Mouse (Mus musculus) ovary, postnatal 10 days (tissue): ENCODE data around the gene Mipol1.
"Not testable (repeated sequence)": the region's sequence is repeated elsewhere in the genome, so short reads cannot be mapped to it uniquely, and the experiment has no call there.

ENCODE experiments used
- DNase-seq: peaks from one replicate; pipeline ENCODE4 v3.0.0; 2022; ENCODE audit warnings: low spot score

Gene Mipol1

DNA sequence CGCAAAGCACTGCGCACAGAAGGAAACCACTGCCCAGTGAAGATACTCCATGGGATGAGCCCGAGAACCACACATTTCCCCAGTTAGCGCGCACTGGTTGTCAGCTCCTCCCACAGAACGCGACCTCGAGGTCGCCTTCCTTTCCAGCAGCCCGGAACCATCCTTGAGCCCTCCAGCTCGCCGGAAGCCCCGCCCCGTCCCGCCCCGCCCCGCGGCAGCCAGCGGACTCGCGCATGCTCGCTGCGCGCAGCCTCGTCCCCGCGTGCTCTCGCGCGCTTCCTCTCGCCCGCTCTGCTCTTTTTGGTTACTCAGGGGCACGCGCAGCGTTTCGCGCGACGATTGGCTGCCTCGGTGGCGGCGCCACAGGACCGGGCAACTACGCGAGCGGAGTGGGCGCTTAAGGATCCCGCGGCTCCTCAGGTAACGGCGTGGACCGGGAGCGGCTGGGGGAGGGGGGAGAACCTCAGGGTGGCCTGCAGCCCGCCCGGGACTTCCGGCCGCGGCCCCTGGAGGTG, at the start of gene Mipol1, which contains the start of gene Prps1l3:
Mipol1 (plus strand) TSS at position 236 of the 515 bp plus-strand sequence.
Prps1l3 (plus strand) TSS at position 221 of the 515 bp plus-strand sequence.
- peak; percentile 68 for DNase-seq

DNA sequence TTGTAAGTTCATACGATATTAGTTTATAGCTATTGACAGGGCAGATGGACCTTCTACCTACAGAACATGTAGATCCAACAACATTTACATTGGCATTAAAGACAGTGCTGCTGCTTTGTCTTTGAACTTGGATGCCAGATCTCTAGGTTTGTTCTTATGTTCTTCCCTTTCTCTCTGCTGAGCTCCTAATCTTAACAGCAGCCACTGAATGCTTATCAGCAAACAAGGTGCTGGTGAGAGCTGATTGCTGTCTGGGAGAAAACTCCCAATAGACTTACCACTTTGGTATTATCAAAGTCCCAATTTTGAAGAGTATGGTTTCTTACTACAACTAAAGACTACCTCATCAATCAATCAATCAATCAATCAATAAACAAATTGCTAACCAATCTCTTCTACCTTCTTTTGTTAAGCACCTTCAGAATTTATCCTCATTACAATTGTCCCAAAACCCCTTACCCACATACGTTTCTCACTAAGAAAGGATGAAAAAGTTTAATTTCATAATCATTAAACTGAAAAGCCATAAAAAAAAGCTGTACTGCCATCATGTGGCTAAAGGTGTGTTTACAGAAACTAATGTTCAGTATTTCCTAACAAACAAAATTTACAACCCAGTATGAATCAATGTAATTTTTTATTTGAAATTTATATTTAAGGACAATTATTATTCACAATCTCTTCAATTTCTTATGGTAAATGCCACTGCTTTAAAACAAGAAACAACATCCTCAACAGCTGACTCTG, 45.7 kb upstream of the Mipol1 start:
- no peak for DNase-seq

DNA sequence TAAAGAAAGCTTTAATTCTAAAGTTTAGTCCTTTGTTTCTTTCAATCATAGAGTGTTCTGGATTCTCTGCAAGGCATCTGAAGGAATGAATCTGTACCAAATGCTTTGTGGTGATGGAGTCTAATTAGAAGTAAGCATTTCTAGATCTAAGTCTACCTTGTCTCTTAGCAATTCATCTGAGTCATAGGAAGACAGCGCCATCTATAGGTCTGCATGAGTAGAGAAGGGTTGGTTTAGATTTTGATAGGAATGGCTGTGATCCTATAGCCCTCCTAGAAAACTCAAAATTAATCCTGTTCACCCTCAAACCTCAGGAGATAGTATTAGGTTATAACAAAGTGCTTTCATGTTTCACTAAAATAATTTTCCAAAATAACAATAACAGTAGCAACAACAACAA, 44.8 kb upstream of the Mipol1 start:
- no peak for DNase-seq

DNA sequence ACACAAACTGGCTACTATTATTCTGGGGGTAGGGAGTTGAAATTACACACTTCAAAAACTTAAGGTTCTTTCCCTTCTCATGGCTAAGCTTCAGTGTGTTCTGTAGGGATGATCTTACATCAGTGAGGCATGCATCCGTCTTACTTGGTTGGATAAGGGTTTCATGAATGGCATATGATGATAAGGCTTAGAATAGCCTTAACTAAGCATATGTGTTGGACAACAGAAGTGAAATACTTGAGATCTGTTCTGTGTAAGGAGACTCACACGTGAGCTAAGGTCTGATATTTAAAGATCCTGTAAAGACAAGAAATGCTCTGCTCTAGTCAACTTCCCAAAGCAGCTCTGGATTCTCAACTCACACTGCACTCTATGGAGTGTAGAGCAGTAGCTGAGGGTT, 44.1 kb upstream of the Mipol1 start:
- no peak for DNase-seq

DNA sequence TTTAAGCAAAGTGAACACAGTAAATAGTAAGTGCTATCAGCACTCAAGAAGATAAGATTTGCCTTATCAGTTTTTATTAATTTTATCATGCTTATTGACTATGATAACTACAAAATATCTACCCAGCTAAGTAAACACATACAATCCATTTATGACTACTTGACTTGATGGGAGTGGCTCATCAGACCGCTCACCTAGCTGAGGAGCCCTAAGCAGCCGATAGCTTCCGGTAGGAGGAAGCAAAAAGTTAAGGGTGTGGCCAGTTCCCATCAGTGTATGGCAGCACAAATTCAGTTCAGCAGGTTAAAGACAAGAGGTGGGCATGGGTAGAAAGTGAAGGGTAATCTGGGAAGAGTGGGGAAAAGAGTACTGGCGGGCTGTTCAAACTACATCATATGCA, 43.2 kb upstream of the Mipol1 start:
- no peak for DNase-seq

DNA sequence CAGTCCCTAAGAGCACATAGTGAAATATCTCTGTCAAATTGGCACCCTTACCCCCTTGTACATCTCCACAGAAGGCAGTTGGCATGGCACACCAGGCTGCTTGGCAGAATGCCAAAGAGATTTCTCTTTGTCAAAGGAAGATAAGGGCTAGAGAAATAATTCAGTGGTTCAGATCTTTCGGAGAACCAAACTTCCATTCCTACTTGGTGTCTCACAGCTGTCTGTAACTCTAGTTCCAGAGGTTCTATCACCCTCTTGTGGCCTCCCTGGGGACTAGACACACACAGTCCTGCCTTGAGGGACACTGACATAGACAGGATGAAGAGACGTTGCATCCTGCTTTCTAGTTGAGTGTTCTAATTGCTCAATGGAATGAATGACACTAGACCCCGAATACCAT, 35.6 kb upstream of the Mipol1 start:
- no peak for DNase-seq

DNA sequence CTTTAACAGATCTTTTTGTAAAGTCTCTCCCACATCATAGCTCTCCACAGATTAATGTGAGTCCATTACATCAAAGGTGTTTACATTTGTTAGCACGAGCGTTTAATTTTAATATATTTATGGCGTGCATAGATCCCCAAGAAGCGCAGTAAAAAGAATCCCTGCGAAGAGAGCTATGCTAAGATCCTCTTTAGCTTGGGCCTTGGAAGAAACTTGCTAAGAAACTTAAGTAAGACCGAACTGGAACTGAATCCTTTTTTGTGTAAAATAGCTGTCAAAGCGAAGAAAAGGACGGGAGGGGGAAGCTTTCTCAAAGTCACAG, 34.0 kb upstream of the Mipol1 start:
- DNase-seq: no peak

DNA sequence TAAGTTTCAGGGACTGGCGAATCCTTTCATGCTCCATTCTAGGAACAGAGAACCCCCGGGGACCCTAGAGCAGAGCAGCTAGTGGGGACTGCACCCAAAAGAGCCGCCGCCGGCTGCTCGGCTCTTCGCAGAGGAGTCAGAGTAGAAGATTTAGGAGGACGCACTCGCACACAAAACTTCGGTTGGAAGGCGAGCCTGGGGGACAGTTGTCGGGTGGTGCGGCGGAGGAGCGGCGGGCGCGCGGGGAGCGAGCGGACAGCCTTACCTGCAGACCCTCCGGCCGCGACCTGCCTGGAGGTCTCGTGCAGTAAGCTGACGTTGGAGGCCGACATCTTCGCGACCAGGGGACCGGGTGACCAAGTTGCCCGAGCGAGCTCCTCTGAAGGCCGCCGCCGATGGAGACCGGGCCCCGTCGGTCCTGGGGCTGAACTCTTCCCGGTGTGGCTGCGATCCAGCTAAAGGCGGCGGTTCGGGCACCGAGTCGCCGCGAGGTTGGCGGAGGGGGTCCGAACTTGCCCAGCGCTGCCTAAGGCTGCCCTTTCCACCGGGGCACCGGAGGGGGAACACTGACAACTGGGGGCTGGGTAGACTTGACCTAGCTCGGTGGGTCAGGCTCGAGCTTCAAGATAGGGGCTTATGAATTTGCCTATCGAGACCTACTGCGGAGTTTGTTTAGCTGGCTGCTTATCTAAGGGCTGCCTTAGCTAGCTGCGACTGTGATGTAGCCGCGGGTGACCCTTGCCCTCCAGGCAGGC, 33.4 kb upstream of the Mipol1 start:
- DNase-seq: peak; percentile 24

DNA sequence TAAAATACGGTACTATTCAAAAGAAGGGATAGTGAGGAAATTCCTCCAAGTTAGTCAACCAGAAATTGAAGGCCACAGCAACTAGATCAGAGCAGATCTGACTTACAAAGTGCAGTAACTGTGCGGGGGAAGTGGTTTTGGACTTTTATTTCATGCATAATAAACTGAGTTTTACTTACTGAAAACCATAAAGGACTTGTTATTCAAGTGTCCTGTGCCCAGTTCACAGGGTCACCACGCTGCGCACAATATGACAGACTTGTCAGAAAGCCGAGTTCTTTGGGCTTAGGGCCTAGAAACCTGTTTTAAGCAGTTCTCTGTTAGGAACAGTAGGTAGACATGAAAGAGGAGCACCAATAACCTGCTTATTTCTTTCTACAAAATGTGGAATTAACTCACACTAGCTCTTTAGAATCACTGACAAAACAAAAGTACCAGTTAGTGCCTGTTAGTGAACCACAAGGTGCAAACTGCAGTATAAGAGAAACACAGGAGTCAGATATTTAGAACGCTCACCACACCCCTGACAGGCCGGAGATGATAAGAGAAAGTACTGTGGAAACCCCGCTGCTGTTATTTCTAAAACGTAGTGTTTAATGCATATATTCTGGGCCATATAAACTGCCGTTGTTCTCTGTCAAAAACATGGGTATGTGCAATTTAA, 32.7 kb upstream of the Mipol1 start, which contains the start of gene Slc25a21:
Slc25a21 (minus strand) TSS at position 110 of the 664 bp plus-strand sequence.
- DNase-seq: no peak

DNA sequence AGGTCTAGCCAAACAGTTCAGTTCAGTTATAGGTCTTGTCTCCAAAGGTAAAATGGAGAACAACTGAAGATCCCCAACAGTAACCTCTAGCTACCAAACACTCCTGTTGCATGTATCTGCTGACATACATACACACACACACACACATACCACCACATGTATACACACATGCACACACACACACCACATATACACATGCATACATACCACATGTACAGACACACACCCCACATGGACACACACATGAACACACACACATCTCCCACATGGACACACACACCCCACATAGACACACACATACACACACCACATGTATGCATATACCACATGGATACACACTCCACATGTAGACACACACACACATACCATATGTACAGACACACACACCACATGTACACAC, 32.0 kb upstream of the Mipol1 start:
- DNase-seq: no peak

DNA sequence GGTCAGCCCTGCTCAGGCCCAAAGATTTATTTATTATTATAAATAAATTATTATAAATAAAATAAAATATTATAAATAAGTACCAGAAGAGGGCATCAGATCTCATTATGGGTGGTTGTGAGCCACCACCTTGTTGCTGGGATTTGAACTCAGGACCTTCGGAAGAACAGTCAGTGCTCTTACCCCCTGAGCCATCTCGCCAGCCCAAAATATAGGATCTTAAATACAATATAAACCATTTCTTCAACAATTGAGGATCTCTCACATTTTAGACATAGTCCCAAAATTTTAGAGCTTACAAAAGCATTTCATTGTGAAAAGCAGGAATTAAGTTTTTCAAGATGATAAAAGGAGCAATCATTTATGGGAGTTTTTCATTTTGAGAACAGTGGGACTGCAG, 30.8 kb upstream of the Mipol1 start:
- DNase-seq: no peak

DNA sequence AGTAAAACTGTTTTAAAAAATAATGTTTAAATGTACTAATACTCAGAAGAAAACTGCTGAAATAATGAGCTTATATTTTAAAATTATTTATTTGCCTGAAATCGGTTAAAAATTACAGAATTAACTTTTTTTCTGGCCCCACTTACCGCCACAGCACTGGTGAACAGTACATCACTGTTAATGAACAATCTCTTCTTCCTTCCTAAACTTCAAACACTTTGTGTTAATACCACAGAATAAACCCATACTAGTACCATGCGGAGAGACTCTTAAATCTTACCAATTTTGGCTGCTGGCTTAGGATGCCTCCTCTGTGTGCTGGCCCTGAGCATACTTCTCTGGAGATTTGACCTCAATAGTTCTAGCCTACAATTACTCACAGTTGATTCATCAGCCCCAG, 28.3 kb upstream of the Mipol1 start:
- DNase-seq: no peak

DNA sequence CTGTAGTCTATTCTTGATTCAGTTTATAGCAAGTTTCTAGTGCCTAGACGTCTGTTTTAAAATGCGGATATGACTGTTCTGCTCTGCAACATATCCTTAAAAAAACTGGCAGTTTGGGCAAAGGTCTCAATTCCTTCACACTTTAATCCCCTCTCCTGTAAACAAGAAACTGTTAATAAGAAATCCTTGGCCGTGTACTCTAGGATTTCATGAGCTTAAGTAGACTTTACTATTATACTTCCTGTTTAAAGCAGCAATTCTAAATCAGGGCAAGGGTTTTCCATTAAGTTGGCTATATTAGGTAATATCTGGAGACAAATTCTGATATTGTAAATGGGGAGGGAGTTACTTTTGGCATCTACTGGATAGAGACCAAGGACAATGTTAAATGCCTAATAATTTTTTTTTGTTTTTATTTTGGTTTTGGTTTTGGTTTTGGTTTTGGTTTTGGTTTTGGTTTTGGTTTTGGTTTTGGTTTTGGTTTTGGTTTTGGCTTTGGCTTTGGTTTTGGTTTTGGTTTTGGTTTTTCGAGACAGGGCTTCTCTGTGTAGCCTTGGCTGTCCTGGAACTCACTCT, 25.9 kb upstream of the Mipol1 start:
- DNase-seq: no peak

DNA sequence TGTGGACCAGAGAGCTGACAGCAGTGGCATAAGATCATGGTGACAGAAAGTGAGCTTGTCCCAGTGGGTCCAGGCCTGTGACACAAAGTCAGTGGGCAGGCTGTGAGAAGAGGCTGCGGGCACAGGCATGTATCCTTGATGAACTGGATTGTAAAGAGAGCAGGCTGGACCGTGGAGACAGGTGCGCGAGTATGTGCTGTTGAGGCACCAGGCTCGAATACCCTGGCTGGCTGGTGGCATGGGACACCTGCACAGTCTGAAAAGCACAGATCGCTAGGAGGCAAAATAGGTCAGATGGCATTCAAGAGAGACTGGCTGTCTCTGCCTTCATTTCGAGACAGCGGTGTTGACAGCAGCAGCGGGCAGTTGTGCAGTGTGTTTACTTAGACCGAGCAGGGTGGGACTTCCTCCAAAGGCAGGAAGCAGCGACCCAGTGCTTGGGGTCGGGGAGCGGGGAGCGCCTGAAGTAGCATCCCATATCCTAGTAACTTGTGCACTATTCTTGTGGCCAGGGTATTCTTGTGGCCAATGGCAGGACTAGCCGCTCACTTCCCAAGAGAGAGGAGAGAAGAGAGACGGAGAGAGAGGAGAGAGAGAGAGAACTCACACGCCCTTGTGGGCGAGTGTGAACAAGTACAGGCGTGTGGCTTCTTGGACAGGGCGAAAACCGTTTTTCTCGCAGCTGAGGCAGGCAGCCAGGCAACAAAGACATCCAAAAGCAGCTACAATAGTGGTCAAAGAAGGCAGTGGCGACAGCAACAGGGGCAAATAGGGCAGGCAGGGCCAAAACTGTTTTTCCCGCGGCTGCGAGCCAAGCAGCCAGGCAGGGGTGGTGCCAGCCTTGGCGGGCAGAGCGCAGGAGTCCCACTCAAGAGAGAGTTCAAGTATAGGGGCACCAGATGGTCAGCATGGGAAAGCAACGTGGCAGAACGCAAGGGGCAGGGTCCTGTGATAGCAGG, 18.6 kb upstream of the Mipol1 start:
- no peak for DNase-seq

DNA sequence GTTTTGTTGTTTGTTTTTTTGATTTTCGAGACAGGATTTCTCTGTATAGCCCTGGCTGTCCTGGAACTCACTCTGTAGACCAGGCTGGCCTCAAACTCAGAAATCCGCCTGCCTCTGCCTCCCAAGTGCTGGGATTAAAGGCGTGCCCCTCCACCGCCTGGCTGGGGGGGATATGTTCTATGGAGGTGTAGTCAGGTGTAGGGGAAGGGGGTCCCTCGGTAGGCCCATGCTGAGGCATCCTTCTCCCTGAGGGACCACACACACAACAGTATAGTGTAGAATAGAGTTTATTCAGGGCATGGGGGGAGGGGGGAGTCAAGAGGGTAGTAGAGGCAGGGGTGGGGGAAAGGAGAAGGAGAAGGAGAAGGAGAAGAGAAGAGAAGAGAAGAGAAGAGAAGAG, 17.8 kb upstream of the Mipol1 start:
- DNase-seq: not testable (repeated sequence)

DNA sequence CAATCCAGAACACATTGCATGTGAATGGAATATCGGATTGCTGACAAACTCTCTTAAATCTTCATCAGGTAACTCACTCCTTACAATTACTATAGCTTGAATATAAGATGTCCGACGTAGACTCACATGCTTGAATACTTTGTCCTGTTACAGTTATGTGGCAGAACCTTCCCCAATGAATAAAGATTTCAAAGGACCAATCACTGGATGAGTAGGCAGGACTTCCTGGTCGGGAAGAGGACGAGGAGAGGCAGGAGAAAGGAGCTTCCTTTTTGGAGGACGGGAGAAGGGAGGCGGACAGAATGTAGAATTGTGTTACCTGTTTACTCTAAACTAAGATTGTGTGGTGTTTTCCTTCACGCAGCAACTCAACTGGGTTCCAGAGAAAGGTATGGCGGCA, 3.8 kb upstream of the Mipol1 start:
- DNase-seq: no peak

DNA sequence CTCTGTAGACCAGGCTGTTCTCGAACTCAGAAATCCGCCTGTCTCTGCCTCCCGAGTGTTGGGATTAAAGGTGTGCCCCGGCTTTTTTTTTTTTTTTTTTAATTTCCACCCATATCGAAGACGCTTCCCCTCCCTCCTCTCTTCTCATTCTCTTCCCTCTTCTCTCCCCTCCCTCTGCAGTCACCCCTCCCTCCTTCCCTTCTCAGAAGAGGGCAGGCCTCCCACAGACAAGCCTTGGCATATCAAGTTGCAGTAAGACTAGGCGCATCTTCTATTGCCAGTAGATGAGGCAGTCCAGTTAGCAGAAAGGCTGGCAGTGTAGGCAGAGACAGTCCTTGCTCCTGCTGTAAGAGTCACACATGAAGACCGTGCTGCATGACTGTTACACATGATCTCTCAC, 2.5 kb upstream of the Mipol1 start:
- no peak for DNase-seq

DNA sequence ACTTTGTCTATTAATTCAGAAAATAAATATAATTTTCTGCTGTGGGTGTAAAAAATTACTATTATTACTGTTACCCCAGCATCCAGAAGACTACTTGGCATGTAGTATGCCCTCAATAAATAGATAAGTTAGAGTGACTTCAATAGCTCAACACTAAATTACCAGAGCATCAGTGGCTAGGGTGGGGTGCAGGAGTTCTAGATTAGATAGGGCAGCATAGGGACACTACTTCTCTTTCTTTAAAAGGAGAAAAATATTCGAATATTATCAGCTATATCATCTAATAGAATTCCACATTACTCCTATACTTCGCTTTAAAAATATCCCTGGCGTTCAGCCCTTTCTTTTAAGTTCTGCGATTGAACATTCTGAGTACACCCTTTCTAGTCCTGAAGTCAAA, 524 bp upstream of the Mipol1 start:
- no peak for DNase-seq

DNA sequence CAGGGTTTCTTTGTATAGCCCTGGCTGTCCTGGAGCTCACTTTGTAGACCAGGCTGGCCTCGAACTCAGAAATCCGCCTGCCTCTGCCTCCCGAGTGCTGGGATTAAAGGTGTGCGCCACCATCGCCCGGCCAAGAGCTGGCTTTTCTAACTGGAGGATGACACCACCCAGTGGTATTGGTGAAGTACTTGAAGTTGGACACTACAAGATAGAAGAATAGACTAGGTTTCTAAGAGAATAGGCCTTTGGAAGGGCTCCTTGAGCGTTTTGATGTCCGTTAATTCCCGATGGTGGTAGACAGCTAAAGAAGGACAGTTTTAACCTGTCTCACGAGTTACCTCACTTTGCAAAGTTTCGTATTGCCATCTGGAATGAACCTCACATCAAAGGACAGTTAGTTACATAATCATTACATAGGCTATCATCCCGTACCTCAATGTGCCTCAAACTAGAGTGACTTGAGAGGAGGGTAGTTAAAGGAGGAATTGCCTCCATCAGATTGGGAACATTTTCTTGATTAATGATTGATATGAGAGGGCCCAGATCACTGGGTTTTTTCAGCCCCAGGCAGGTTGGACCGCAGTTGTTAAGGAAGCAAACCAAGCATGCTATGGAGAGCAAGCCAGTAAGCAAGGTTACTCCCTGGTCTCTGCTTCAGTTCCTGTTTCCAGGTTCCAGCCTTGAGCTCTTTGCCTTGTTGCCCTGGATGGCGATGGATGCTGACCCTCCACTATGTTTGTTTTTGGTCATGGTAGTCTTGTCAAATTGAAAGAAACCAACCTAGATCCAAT, 1.1 kb downstream of the Mipol1 start:
- DNase-seq: no peak

DNA sequence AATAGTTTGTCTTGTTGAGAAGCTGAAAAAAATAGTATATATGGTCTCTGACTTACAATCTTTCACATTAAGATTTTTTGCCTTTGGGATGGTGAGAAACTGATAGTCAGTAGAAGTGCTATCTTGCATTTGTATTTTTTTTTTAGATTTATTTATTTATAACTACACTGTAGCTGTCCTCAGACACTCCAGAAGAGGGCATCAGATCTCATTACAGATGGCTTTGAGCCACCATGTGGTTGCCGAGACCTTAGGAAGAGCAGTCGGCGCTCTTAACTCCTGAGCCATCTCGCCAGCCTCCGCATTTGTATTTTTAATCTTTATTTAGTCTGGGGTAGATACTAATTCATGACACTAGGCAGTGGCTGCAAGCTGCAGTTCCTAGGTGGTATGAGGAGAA, 3.2 kb downstream of the Mipol1 start:
- no peak for DNase-seq
